Mouse (Mus musculus) small intestine, adult 2 months (tissue): ENCODE results near the gene Hmgb1. TPM values are rescaled to one million over a fixed set of nuclear protein-coding genes. Genes with fewer than 3 reads are reported as not detected.

Source experiments
- H3K27ac ChIP-seq: fragments of 200-500 bp; 2 replicates; pipeline ENCODE4 v1.5.1; 2012; ENCODE audit warnings: low read depth, low read length, control low read depth, inconsistent platforms; ENCODE audit not compliant: insufficient read depth
- H3K27me3 ChIP-seq: fragments of 200-500 bp; 2 replicates; pipeline ENCODE4 v1.6.1; 2012; ENCODE audit warnings: mild to moderate bottlenecking, moderate library complexity, low read length, inconsistent platforms; ENCODE audit not compliant: control insufficient read depth, insufficient read depth
- H3K36me3 ChIP-seq: fragments of 200-500 bp; 2 replicates; pipeline ENCODE4 v1.6.1; 2012; ENCODE audit warnings: mild to moderate bottlenecking, low read length, control low read depth, inconsistent platforms; ENCODE audit not compliant: control insufficient read depth, insufficient read depth
- H3K4me1 ChIP-seq: fragments of 200-500 bp; 2 replicates; pipeline ENCODE4 v1.6.1; 2012; ENCODE audit warnings: low read length, inconsistent platforms, mixed read lengths; ENCODE audit not compliant: control insufficient read depth, insufficient read depth, insufficient read length
- H3K4me3 ChIP-seq: fragments of 200-500 bp; 2 replicates; pipeline ENCODE4 v1.5.1; 2012; ENCODE audit warnings: low read depth, mild to moderate bottlenecking, control low read depth, inconsistent platforms, low read length, moderate library complexity
- CTCF ChIP-seq: fragments of 200-500 bp; IDR thresholded peaks from 2 replicates; pipeline ENCODE4 v1.5.1; 2012; ENCODE audit warnings: low read depth, mild to moderate bottlenecking, control low read depth, inconsistent platforms, low read length, moderate library complexity, mixed read lengths; ENCODE audit not compliant: insufficient replicate concordance, insufficient read length; ENCODE audit errors: extremely low read depth
- POLR2A ChIP-seq: fragments of 200-500 bp; IDR thresholded peaks from 2 replicates; pipeline ENCODE4 v1.6.1; 2012; ENCODE audit warnings: low read depth, mild to moderate bottlenecking, control low read depth, inconsistent platforms, low read length, moderate library complexity
- WGBS: fragments of 180-500 bp; shearing (Covaris S2); methylation state at CpG from one replicate; pipeline ENCODE4 v1.1.7; 2018; 5-methylcytosine and 5-hydroxymethylcytosine counted together
- polyA plus RNA-seq: library from polyadenylated mRNA; depleted of rRNA; stranded (reverse); fragments of >200 nt; gene quantifications from 2 replicates; pipeline ENCODE4 v1.2.3, GENCODE M21; 2012

Gene Hmgb1
- polyA plus RNA-seq, 1 experiment: 5.2 TPM

DNA sequence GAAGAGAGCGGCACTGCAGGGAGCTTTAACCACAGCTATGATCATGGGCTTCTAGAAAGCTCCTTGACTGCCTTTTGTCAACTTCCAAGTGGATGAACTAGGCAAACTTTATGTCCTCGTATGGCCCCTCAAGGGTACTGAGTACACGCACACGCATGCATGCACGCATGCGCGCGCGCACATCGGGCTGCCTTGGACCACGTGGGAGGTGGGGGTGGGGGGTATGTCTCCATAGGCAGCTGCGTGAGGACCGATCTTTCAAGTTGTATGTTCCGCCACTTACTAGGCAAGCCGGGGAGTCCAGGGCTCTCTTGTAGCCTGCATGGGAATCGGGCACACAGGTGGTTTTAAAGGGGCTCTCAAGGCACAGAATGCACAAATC is 163.6 kb downstream of the Hmgb1 start:
- no peaks in the 10 kb centered on the region for H3K27me3 ChIP-seq
- TF ChIP-seq POLR2A: no peak
- TF ChIP-seq CTCF: no peak
- 64% methylated on average over 16 of the region's 16 CpGs for WGBS
- H3K27ac ChIP-seq: no peak overlapping the region
- H3K36me3 ChIP-seq: no peaks in the 10 kb centered on the region
- no peaks in the 10 kb centered on the region for H3K4me1 ChIP-seq
- H3K4me3 ChIP-seq: no peak overlapping the region

DNA sequence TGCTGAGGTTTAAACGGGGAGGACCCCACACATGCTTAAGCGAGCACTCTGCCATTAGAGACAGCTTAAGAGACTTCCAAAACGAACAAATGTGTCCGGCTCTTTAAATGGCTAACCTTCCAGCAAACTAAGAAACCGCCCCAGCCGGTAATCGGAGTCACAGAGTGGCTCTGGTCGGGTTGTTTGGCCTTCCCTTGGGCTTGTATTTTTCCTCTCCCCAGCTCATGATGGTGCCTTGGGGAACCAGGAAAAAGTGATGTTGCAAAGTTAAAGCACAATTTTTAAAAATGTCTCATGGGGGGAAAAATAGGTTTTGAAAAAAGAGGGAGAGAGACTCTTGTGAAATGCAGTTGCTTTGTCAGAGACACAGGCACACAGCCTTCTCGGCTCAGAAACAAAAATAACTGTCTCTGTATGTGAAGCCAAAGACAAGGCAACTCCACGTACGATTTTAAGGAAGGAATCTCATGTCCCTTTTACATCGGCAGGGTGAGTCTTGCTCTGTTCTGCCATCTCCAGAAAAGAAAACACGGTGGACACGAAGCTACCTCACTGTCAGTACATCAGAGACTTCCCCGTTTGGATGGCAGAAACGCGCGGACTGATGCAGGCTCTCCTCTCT is 164.1 kb downstream of the Hmgb1 start:
- Histone ChIP-seq H3K27me3 (no peaks in the 10 kb centered on the region), H3K27ac (no peak overlapping the region), H3K4me3 (no peak overlapping the region), H3K4me1 (peaks cover 2% of the 10 kb centered on the region; the same call in 1 of the 2 replicates), H3K36me3 (no peaks in the 10 kb centered on the region)
- 70% methylated on average over 18 of the region's 18 CpGs for WGBS
- TF ChIP-seq POLR2A (no peak), CTCF (no peak)

DNA sequence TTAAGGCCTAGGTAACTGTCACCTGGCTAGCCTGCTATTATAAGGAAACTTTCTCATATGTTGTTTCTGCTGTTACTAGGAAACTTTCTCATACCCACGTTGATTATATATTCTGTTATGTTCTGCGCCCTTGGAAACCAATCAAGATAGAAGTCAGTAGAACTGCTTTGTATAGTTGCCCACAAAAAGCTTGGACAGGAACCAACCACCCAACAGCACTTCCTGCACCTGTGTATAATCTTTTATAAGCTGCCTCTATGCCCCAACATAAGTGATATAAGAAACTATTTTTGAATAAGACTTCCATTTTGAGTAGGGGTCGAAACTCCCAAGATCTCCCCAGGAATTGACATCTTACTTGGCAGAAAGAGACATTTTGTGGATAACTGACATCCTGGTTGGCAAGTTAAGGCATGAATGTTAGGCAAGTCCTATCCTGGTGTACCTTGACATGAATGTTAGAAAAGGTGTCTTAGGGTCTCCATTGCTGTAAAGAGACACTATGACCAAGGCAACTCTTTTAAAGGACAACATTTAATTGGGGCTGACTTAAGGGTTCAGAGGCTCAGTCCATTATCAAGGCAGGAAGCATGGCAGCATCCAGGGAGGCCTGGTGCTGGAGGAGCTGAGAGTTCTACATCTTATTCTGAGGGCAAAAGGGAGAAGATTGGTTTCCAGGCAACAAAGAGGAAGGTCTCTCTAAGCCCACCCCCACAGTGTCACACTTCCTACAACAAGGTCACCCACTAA is 166.4 kb downstream of the Hmgb1 start:
- H3K36me3 ChIP-seq: no peaks in the 10 kb centered on the region
- no peak for TF ChIP-seq POLR2A
- peaks cover 6% of the 10 kb centered on the region; the same call in 1 of the 2 replicates for H3K4me1 ChIP-seq
- 16% methylated on average over 3 of the region's 3 CpGs for WGBS
- no peak overlapping the region for H3K4me3 ChIP-seq
- no peaks in the 10 kb centered on the region for H3K27me3 ChIP-seq
- H3K27ac ChIP-seq: no peak overlapping the region

DNA sequence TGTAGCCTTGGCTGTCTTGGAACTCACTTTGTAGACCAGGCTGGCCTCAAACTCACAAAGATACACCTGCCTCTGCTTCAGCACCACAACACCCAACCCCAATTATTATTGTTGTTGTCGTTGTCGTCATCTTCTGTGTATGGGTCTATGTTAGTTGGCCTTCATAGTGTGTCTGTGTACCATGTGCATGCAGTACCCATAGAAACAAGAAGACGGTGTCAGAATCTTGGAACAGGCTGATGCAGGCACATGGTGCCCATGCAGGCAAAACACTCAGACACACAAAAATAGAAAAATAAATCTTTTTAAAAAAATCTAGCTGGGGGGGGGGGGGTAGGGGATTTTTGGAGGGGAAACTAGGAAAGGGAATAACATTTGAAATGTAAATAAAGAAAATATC is 167.1 kb downstream of the Hmgb1 start:
- 66% methylated on average over 3 of the region's 3 CpGs for WGBS

DNA sequence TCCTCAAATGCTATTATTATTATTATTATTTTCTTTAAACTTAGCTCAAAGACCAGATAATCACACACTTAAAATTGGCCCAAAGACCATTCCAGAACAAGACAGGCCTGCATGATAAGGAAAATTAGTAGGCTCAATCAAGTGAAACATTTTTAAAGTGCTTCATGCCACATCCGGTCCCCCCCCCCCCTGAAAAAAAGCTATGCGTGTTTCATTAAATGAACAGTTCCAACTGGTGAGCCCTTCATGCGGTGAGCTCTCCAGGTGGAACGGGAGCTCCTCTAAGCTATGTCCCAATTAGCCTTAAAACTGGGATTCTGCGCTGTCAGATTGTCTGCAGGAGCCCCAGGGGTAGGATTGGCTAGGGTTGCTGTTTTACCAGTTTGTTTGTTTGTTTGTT is 168.0 kb downstream of the Hmgb1 start:
- H3K4me3 ChIP-seq: no peak overlapping the region
- H3K4me1 ChIP-seq: peaks cover 6% of the 10 kb centered on the region; the same call in 1 of the 2 replicates
- 73% methylated on average over 5 of the region's 5 CpGs for WGBS
- no peaks in the 10 kb centered on the region for H3K36me3 ChIP-seq
- TF ChIP-seq CTCF (no peak), POLR2A (no peak)
- H3K27me3 ChIP-seq: no peaks in the 10 kb centered on the region
- no peak overlapping the region for H3K27ac ChIP-seq

More for the DNA sequence above, 167.1 kb downstream of the Hmgb1 start:
- Histone ChIP-seq H3K27ac (no peak overlapping the region), H3K27me3 (no peaks in the 10 kb centered on the region), H3K4me1 (peaks cover 6% of the 10 kb centered on the region; the same call in 1 of the 2 replicates), H3K4me3 (no peak overlapping the region), H3K36me3 (no peaks in the 10 kb centered on the region)
- TF ChIP-seq POLR2A (no peak), CTCF (no peak)

DNA sequence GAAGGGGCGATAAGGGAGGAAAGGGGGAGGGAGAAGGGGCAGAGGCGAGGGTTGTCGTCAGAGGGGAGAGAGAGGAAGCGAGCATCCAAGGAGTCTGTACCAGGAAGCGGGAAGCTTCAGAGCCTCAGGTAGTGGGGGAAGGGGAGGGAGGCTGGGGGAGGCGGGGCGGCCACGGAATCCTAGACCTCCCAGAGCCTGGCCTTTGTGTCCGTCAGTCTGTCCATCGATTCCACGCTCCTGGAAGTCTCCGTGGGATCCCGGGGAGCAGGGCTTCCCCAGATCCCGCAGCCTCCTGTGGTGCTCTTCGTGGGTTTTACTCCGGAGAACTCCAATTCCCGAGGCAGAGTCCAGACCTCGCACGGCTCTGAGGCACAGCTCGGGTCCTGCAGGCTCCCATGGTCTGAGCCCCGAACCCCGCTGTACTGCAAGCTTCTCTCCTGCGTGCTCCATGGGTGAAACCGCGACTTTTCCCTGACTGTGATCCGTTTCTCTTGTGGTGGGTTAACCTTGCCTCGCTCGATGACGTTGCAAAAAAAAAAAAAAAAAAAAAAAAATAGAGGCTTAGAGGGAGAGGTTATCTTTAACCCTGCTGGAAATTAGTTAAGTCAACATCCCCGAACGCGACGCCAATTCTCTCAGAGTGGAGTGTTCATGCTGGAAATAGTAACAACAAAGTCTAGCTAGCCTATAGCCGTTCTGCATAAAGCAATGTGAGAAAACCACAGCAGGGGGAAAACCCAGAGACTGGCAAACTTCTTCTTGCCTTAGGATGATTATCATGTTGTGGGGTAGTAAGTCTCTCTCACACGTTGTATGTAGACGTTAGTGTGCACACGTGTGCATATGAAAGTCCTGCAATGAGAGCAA is 168.7 kb downstream of the Hmgb1 start:
- TF ChIP-seq CTCF (no peak), POLR2A (no peak)
- Histone ChIP-seq H3K4me3 (peak overlapping the region; percentile 75), H3K36me3 (no peaks in the 10 kb centered on the region), H3K27ac (0 out of 2 replicates have a peak overlapping the region, but pooled peaks have one; percentile 4), H3K27me3 (no peaks in the 10 kb centered on the region), H3K4me1 (peaks cover 6% of the 10 kb centered on the region; the same call in 1 of the 2 replicates)
- WGBS: 2% methylated on average over 37 of the region's 37 CpGs
